Mouse (Mus musculus): ENCODE measurements at regions not wholly inside any gene's neighbourhood (a gene's known extent, or its start where the extent isn't known, plus 50 kb on each side); places are given as distances from the start of the nearest gene placed in this dataset.

DNA sequence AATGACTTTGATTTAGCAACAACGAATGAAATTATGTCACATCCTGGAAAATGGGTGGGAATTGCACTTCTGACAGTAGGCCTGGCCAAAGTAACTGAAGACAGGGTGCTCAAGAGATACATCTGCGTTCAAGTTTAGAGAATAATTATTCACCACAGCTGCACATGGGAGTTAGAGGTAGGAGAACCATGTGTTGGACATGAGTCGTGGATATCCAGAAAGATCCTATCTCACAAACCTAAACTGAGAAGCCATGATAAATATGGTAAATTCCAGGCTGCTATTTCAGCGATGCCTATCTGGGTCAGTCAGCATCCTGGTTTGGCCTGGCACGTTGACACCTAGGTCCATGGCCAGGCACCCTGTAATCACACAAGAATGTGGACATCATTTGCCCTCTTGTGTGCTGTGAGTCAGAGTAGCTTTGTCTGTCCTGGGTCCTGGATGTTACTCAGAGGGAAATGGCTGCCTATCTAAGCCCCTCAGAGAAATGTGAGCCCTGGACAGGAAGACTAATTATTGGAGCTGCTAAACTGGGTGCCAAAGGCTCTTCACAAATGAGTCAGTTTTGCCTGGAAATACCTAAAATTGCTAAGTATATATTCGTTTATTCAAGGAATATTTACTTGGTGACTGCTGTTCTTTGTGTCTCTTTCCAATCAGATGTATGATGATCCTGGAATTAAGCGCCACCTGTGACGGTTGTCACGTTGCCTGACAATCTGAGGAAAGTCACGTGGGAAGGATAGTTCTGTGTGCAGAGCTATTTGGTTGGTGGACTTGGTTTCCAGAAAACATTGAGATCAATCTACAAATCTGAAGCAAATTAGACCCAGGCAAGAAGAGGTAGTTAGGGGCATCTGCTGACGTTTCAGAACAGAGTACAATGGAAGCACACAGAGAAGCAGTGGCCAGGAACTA is 296.4 kb upstream of the Zfp637 start:
- Histone ChIP-seq H3K27me3 (ENCODE audit: control insufficient read depth, insufficient read depth, low read length) (no peaks in the 10 kb centered on the region), H3K9me3 (ENCODE audit: control insufficient read depth, low read length) (no peaks in the 10 kb centered on the region), H3K4me3 (ENCODE audit: low read depth, low read length) (no peak overlapping the region), H3K27ac (replicated peaks; ENCODE audit: low read depth, low read length) (no peak overlapping the region), H3K4me2 (ENCODE audit: low read depth, severe bottlenecking) (no peak overlapping the region), H3K36me3 (ENCODE audit: control insufficient read depth, insufficient read depth, low read length) (no peaks in the 10 kb centered on the region), H3K4me1 (ENCODE audit: control insufficient read depth, insufficient read depth, low read length) (no peaks in the 10 kb centered on the region), H3K9ac (ENCODE audit: low read length) (no peak overlapping the region)
- WGBS = 89% methylated on average over 11 of the region's 11 CpGs
- ATAC-seq (ENCODE audit: insufficient number of reproducible peaks, low FRiP score, low TSS enrichment, low read depth) = no peak
- no peak for DNase-seq (ENCODE audit: low spot score)

- no peak overlapping the region for H3K4me2 ChIP-seq (ENCODE audit: low read depth, severe bottlenecking)
- no peak overlapping the region for H3K4me3 ChIP-seq (ENCODE audit: low read depth, low read length)
- no peaks in the 10 kb centered on the region for H3K9me3 ChIP-seq (ENCODE audit: control insufficient read depth, low read length)
- ATAC-seq (ENCODE audit: insufficient number of reproducible peaks, low FRiP score, low TSS enrichment, low read depth) (no peak), DNase-seq (ENCODE audit: low spot score) (no peak)
- 92% methylated on average over 7 of the region's 7 CpGs for WGBS
- H3K4me1 ChIP-seq (ENCODE audit: control insufficient read depth, insufficient read depth, low read length) = no peaks in the 10 kb centered on the region
- no peak overlapping the region for H3K9ac ChIP-seq (ENCODE audit: low read length)
- no peaks in the 10 kb centered on the region for H3K27me3 ChIP-seq (ENCODE audit: control insufficient read depth, insufficient read depth, low read length)
- H3K36me3 ChIP-seq (ENCODE audit: control insufficient read depth, insufficient read depth, low read length) = no peaks in the 10 kb centered on the region
- H3K27ac ChIP-seq (replicated peaks; ENCODE audit: low read depth, low read length) = no peak overlapping the region
These were observed 290.1 kb upstream of the Zfp637 start for GRCm38 (mm10) chr6:117550930-117551329.

- Histone ChIP-seq H3K36me3 (ENCODE audit: control insufficient read depth, insufficient read depth, low read length) (no peaks in the 10 kb centered on the region), H3K4me2 (ENCODE audit: low read depth, severe bottlenecking) (no peak overlapping the region), H3K9me3 (ENCODE audit: control insufficient read depth, low read length) (no peaks in the 10 kb centered on the region), H3K4me3 (ENCODE audit: low read depth, low read length) (no peak overlapping the region), H3K9ac (ENCODE audit: low read length) (no peak overlapping the region), H3K27ac (replicated peaks; ENCODE audit: low read depth, low read length) (no peak overlapping the region), H3K27me3 (ENCODE audit: control insufficient read depth, insufficient read depth, low read length) (no peaks in the 10 kb centered on the region), H3K4me1 (ENCODE audit: control insufficient read depth, insufficient read depth, low read length) (no peaks in the 10 kb centered on the region)
- DNase-seq (ENCODE audit: low spot score) (no peak), ATAC-seq (ENCODE audit: insufficient number of reproducible peaks, low FRiP score, low TSS enrichment, low read depth) (peak; percentile 35; the same call in 1 of the 2 replicates)
- 30% methylated on average over 6 of the region's 6 CpGs for WGBS
These were observed 288.8 kb upstream of the Zfp637 start for GRCm38 (mm10) chr6:117552006-117552667.

GRCm38 (mm10) chr6:117563159-117563558 is 277.8 kb upstream of the Zfp637 start:
- H3K27me3 ChIP-seq (ENCODE audit: control insufficient read depth, insufficient read depth, low read length) = no peaks in the 10 kb centered on the region
- WGBS = 83% methylated on average over 6 of the region's 6 CpGs
- H3K4me2 ChIP-seq (ENCODE audit: low read depth, severe bottlenecking) = no peak overlapping the region
- H3K27ac ChIP-seq (replicated peaks; ENCODE audit: low read depth, low read length) = no peak overlapping the region
- H3K36me3 ChIP-seq (ENCODE audit: control insufficient read depth, insufficient read depth, low read length) = no peaks in the 10 kb centered on the region
- no peak overlapping the region for H3K4me3 ChIP-seq (ENCODE audit: low read depth, low read length)
- no peaks in the 10 kb centered on the region for H3K4me1 ChIP-seq (ENCODE audit: control insufficient read depth, insufficient read depth, low read length)
- no peak for DNase-seq (ENCODE audit: low spot score)
- H3K9me3 ChIP-seq (ENCODE audit: control insufficient read depth, low read length) = no peaks in the 10 kb centered on the region
- no peak for ATAC-seq (ENCODE audit: insufficient number of reproducible peaks, low FRiP score, low TSS enrichment, low read depth)
- H3K9ac ChIP-seq (ENCODE audit: low read length) = no peak overlapping the region

DNA sequence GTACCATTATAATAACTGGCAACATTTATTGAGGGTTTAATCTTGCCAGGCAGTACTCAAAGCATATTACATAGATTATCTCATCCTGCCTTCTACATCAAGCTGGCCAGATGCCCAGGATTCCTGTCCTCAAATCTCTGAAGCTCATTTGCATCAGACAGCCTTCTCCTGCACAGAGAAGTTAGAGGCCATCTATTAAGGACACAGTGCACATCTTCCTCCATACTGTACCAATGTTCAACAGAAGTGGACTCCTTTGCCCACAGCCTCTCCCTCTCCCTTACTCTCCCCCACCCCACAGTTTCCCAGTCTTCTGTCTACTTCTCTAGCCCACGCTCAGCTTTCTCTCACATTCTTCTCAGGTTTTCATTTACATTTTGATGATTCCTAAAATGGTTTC is 277.3 kb upstream of the Zfp637 start:
- H3K27ac ChIP-seq (replicated peaks; ENCODE audit: low read depth, low read length) = no peak overlapping the region
- no peak overlapping the region for H3K4me3 ChIP-seq (ENCODE audit: low read depth, low read length)
- no peak overlapping the region for H3K9ac ChIP-seq (ENCODE audit: low read length)
- H3K4me1 ChIP-seq (ENCODE audit: control insufficient read depth, insufficient read depth, low read length) = no peaks in the 10 kb centered on the region
- no peak overlapping the region for H3K4me2 ChIP-seq (ENCODE audit: low read depth, severe bottlenecking)
- 92% methylated on average over 1 of the region's 1 CpGs for WGBS
- H3K9me3 ChIP-seq (ENCODE audit: control insufficient read depth, low read length) = no peaks in the 10 kb centered on the region
- H3K36me3 ChIP-seq (ENCODE audit: control insufficient read depth, insufficient read depth, low read length) = no peaks in the 10 kb centered on the region
- ATAC-seq (ENCODE audit: insufficient number of reproducible peaks, low FRiP score, low TSS enrichment, low read depth) (no peak), DNase-seq (ENCODE audit: low spot score) (no peak)
- H3K27me3 ChIP-seq (ENCODE audit: control insufficient read depth, insufficient read depth, low read length) = no peaks in the 10 kb centered on the region

- no peak overlapping the region for H3K4me3 ChIP-seq (ENCODE audit: low read depth, low read length)
- DNase-seq (ENCODE audit: low spot score) = no peak
These were observed 274.2 kb upstream of the Zfp637 start for GRCm38 (mm10) chr6:117566786-117567185.

GRCm38 (mm10) chr6:117567691-117568090 is 273.3 kb upstream of the Zfp637 start:
- H3K4me3 ChIP-seq (ENCODE audit: low read depth, low read length) = no peak overlapping the region
- WGBS = 85% methylated on average over 5 of the region's 5 CpGs
- H3K4me1 ChIP-seq (ENCODE audit: control insufficient read depth, insufficient read depth, low read length) = no peaks in the 10 kb centered on the region
- H3K9ac ChIP-seq (ENCODE audit: low read length) = no peak overlapping the region
- H3K9me3 ChIP-seq (ENCODE audit: control insufficient read depth, low read length) = no peaks in the 10 kb centered on the region
- no peaks in the 10 kb centered on the region for H3K27me3 ChIP-seq (ENCODE audit: control insufficient read depth, insufficient read depth, low read length)
- ATAC-seq (ENCODE audit: insufficient number of reproducible peaks, low FRiP score, low TSS enrichment, low read depth) (no peak), DNase-seq (ENCODE audit: low spot score) (no peak)
- H3K27ac ChIP-seq (replicated peaks; ENCODE audit: low read depth, low read length) = no peak overlapping the region
- H3K36me3 ChIP-seq (ENCODE audit: control insufficient read depth, insufficient read depth, low read length) = no peaks in the 10 kb centered on the region
- no peak overlapping the region for H3K4me2 ChIP-seq (ENCODE audit: low read depth, severe bottlenecking)

More at GRCm38 (mm10) chr6:117566786-117567185, 274.2 kb upstream of the Zfp637 start:
- WGBS = 37% methylated on average over 6 of the region's 6 CpGs
- no peaks in the 10 kb centered on the region for H3K27me3 ChIP-seq (ENCODE audit: control insufficient read depth, insufficient read depth, low read length)
- H3K4me2 ChIP-seq (ENCODE audit: low read depth, severe bottlenecking) = no peak overlapping the region
- no peak for ATAC-seq (ENCODE audit: insufficient number of reproducible peaks, low FRiP score, low TSS enrichment, low read depth)
- H3K9ac ChIP-seq (ENCODE audit: low read length) = no peak overlapping the region
- no peak overlapping the region for H3K27ac ChIP-seq (replicated peaks; ENCODE audit: low read depth, low read length)
- no peaks in the 10 kb centered on the region for H3K4me1 ChIP-seq (ENCODE audit: control insufficient read depth, insufficient read depth, low read length)
- no peaks in the 10 kb centered on the region for H3K36me3 ChIP-seq (ENCODE audit: control insufficient read depth, insufficient read depth, low read length)
- no peaks in the 10 kb centered on the region for H3K9me3 ChIP-seq (ENCODE audit: control insufficient read depth, low read length)

DNA sequence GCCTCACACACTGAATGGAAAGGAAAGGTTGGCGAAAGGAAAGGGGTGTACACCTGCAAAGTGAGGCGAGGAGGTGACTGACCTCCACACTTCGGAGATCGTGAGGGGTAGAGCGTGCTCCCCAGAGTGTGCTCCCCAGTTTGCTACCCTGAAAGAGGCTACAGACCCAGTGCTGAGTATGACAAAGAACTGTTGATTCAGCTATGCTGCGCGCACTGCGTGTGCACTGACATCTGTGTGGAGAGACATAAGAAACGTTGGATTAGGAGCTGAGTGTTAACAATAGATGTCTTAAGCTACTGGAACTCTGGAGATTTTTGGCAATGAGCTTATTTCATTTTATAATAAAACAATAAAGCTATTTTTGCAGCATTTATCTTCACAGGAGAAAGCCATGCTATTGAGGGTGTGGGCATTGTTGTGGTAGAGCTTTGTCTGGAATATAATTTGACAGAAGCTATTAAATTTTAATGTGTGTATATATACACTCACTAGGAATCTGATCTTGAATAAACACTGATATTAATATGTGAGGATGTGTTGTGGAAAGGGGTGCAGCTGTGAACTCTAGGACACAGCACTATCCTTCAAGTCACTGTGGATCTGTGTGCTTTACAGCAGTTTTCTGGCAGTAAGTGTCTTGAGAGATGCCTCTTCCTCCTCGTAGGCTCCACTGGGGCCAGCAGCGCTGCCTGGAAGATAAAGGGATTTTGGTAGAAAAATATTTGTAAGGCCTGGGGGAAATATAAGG is 271.2 kb upstream of the Zfp637 start:
- no peak for DNase-seq (ENCODE audit: low spot score)
- H3K4me3 ChIP-seq (ENCODE audit: low read depth, low read length) = no peak overlapping the region

More for the DNA sequence above, 271.2 kb upstream of the Zfp637 start:
- Histone ChIP-seq H3K4me2 (ENCODE audit: low read depth, severe bottlenecking) (no peak overlapping the region), H3K4me1 (ENCODE audit: control insufficient read depth, insufficient read depth, low read length) (no peaks in the 10 kb centered on the region), H3K9me3 (ENCODE audit: control insufficient read depth, low read length) (no peaks in the 10 kb centered on the region), H3K9ac (ENCODE audit: low read length) (no peak overlapping the region), H3K27ac (replicated peaks; ENCODE audit: low read depth, low read length) (no peak overlapping the region), H3K27me3 (ENCODE audit: control insufficient read depth, insufficient read depth, low read length) (no peaks in the 10 kb centered on the region), H3K36me3 (ENCODE audit: control insufficient read depth, insufficient read depth, low read length) (no peaks in the 10 kb centered on the region)
- 86% methylated on average over 11 of the region's 11 CpGs for whole genome bisulfite sequencing
- no peak for ATAC-seq (ENCODE audit: insufficient number of reproducible peaks, low FRiP score, low TSS enrichment, low read depth)

Data from limb, embryonic 11.5 days (tissue).